Mouse (Mus musculus): ENCODE measurements around the gene Smurf2. TPM values are rescaled to one million over a fixed set of nuclear protein-coding genes. Genes with fewer than 3 reads are reported as not detected.
A peak's percentile ranks its signal among the peaks of the same experiment; 100 is the strongest.

Smurf2 gene
- polyA plus RNA-seq, 1 experiment from 2014 or later: 9.4 TPM

GRCm38 (mm10) chr11:106872650-106873049, 47.9 kb downstream of the Smurf2 start:
- H3K4me1 ChIP-seq (ENCODE audit: control insufficient read depth, insufficient read depth, low read length): no peaks in the 10 kb centered on the region
- no peak for ATAC-seq
- H3K27me3 ChIP-seq (replicated peaks; ENCODE audit: control insufficient read depth, insufficient read depth, low read length): no peaks in the 10 kb centered on the region
- WGBS: 83% methylated on average over 6 of the region's 6 CpGs
- H3K9ac ChIP-seq (ENCODE audit: low read depth, low read length): no peak overlapping the region
- H3K4me2 ChIP-seq (ENCODE audit: low read depth, low read length): no peak overlapping the region
- no peak overlapping the region for H3K4me3 ChIP-seq (ENCODE audit: low read length)
- H3K9me3 ChIP-seq (ENCODE audit: control insufficient read depth, low read length): no peaks in the 10 kb centered on the region
- H3K36me3 ChIP-seq (ENCODE audit: control insufficient read depth, insufficient read depth, low read length): no peaks in the 10 kb centered on the region
- H3K27ac ChIP-seq (ENCODE audit: low read length): no peak overlapping the region

GRCm38 (mm10) chr11:106851438-106851837, 69.1 kb downstream of the Smurf2 start:
- peaks cover 14% of the 10 kb centered on the region; the same call in 1 of the 2 replicates for H3K36me3 ChIP-seq (ENCODE audit: control insufficient read depth, insufficient read depth, low read length)
- no peak overlapping the region for H3K4me2 ChIP-seq (ENCODE audit: low read depth, low read length)
- H3K9me3 ChIP-seq (ENCODE audit: control insufficient read depth, low read length): no peaks in the 10 kb centered on the region
- no peak overlapping the region for H3K4me3 ChIP-seq (ENCODE audit: low read length)
- no peak overlapping the region for H3K9ac ChIP-seq (ENCODE audit: low read depth, low read length)
- WGBS: 54% methylated on average over 2 of the region's 2 CpGs
- H3K27me3 ChIP-seq (replicated peaks; ENCODE audit: control insufficient read depth, insufficient read depth, low read length): no peaks in the 10 kb centered on the region
- no peak overlapping the region for H3K27ac ChIP-seq (ENCODE audit: low read length)
- ATAC-seq: no peak
- no peaks in the 10 kb centered on the region for H3K4me1 ChIP-seq (ENCODE audit: control insufficient read depth, insufficient read depth, low read length)

GRCm38 (mm10) chr11:106842002-106842401, 78.5 kb downstream of the Smurf2 start:
- Histone ChIP-seq H3K4me3 (ENCODE audit: low read length) (no peak overlapping the region), H3K9ac (ENCODE audit: low read depth, low read length) (no peak overlapping the region), H3K4me1 (ENCODE audit: control insufficient read depth, insufficient read depth, low read length) (no peaks in the 10 kb centered on the region), H3K4me2 (ENCODE audit: low read depth, low read length) (no peak overlapping the region), H3K36me3 (ENCODE audit: control insufficient read depth, insufficient read depth, low read length) (peaks cover 3% of the 10 kb centered on the region; the same call in 1 of the 2 replicates), H3K27me3 (replicated peaks; ENCODE audit: control insufficient read depth, insufficient read depth, low read length) (no peaks in the 10 kb centered on the region), H3K27ac (ENCODE audit: low read length) (no peak overlapping the region), H3K9me3 (ENCODE audit: control insufficient read depth, low read length) (no peaks in the 10 kb centered on the region)
- 93% methylated on average over 3 of the region's 3 CpGs for WGBS
- ATAC-seq: no peak

- WGBS: 83% methylated on average over 7 of the region's 7 CpGs
- no peak overlapping the region for H3K4me2 ChIP-seq (ENCODE audit: low read depth, low read length)
- peaks cover 14% of the 10 kb centered on the region; the same call in 1 of the 2 replicates for H3K36me3 ChIP-seq (ENCODE audit: control insufficient read depth, insufficient read depth, low read length)
- no peak overlapping the region for H3K9ac ChIP-seq (ENCODE audit: low read depth, low read length)
- H3K4me3 ChIP-seq (ENCODE audit: low read length): no peak overlapping the region
- H3K27ac ChIP-seq (ENCODE audit: low read length): no peak overlapping the region
- no peaks in the 10 kb centered on the region for H3K9me3 ChIP-seq (ENCODE audit: control insufficient read depth, low read length)
- H3K4me1 ChIP-seq (ENCODE audit: control insufficient read depth, insufficient read depth, low read length): no peaks in the 10 kb centered on the region
- ATAC-seq: peak; percentile 60; the same call in 1 of the 2 replicates
- H3K27me3 ChIP-seq (replicated peaks; ENCODE audit: control insufficient read depth, insufficient read depth, low read length): no peaks in the 10 kb centered on the region
Observed at GRCm38 (mm10) chr11:106828079-106828478, 92.4 kb downstream of the Smurf2 start.

- H3K9ac ChIP-seq (ENCODE audit: low read depth, low read length): no peak overlapping the region
- H3K27ac ChIP-seq (ENCODE audit: low read length): no peak overlapping the region
- no peak overlapping the region for H3K4me3 ChIP-seq (ENCODE audit: low read length)
- H3K27me3 ChIP-seq (replicated peaks; ENCODE audit: control insufficient read depth, insufficient read depth, low read length): no peaks in the 10 kb centered on the region
- H3K9me3 ChIP-seq (ENCODE audit: control insufficient read depth, low read length): no peaks in the 10 kb centered on the region
- WGBS: 88% methylated on average over 10 of the region's 10 CpGs
- no peak for ATAC-seq
- H3K4me2 ChIP-seq (ENCODE audit: low read depth, low read length): no peak overlapping the region
- peaks cover 3% of the 10 kb centered on the region; the same call in 1 of the 2 replicates for H3K4me1 ChIP-seq (ENCODE audit: control insufficient read depth, insufficient read depth, low read length)
- H3K36me3 ChIP-seq (ENCODE audit: control insufficient read depth, insufficient read depth, low read length): peaks cover 11% of the 10 kb centered on the region; the same call in 1 of the 2 replicates
Observed at GRCm38 (mm10) chr11:106824403-106824802, 96.1 kb downstream of the Smurf2 start.

GRCm38 (mm10) chr11:106823741-106824140, 96.8 kb downstream of the Smurf2 start:
- no peak overlapping the region for H3K4me3 ChIP-seq (ENCODE audit: low read length)
- peaks cover 11% of the 10 kb centered on the region for H3K36me3 ChIP-seq (ENCODE audit: control insufficient read depth, insufficient read depth, low read length)
- no peak overlapping the region for H3K9ac ChIP-seq (ENCODE audit: low read depth, low read length)
- H3K4me1 ChIP-seq (ENCODE audit: control insufficient read depth, insufficient read depth, low read length): peaks cover 3% of the 10 kb centered on the region; the same call in 1 of the 2 replicates
- 97% methylated on average over 8 of the region's 8 CpGs for WGBS
- no peak overlapping the region for H3K4me2 ChIP-seq (ENCODE audit: low read depth, low read length)
- ATAC-seq: no peak
- no peaks in the 10 kb centered on the region for H3K27me3 ChIP-seq (replicated peaks; ENCODE audit: control insufficient read depth, insufficient read depth, low read length)
- H3K27ac ChIP-seq (ENCODE audit: low read length): no peak overlapping the region
- no peaks in the 10 kb centered on the region for H3K9me3 ChIP-seq (ENCODE audit: control insufficient read depth, low read length)

- H3K4me2 ChIP-seq (ENCODE audit: low read depth, low read length): no peak overlapping the region
- no peak overlapping the region for H3K27ac ChIP-seq (ENCODE audit: low read length)
- peaks cover 6% of the 10 kb centered on the region; the same call in 1 of the 2 replicates for H3K4me1 ChIP-seq (ENCODE audit: control insufficient read depth, insufficient read depth, low read length)
- ATAC-seq: no peak
- H3K27me3 ChIP-seq (replicated peaks; ENCODE audit: control insufficient read depth, insufficient read depth, low read length): no peaks in the 10 kb centered on the region
- no peaks in the 10 kb centered on the region for H3K9me3 ChIP-seq (ENCODE audit: control insufficient read depth, low read length)
- peaks cover 5% of the 10 kb centered on the region for H3K36me3 ChIP-seq (ENCODE audit: control insufficient read depth, insufficient read depth, low read length)
- no peak overlapping the region for H3K9ac ChIP-seq (ENCODE audit: low read depth, low read length)
- 81% methylated on average over 5 of the region's 5 CpGs for WGBS
- no peak overlapping the region for H3K4me3 ChIP-seq (ENCODE audit: low read length)
Observed at GRCm38 (mm10) chr11:106822911-106823310, 97.6 kb downstream of the Smurf2 start.

- no peak for ATAC-seq
- Histone ChIP-seq H3K4me3 (ENCODE audit: low read length) (no peak overlapping the region), H3K4me1 (ENCODE audit: control insufficient read depth, insufficient read depth, low read length) (peaks cover 6% of the 10 kb centered on the region; the same call in 1 of the 2 replicates), H3K9me3 (ENCODE audit: control insufficient read depth, low read length) (no peaks in the 10 kb centered on the region), H3K36me3 (ENCODE audit: control insufficient read depth, insufficient read depth, low read length) (peaks cover 4% of the 10 kb centered on the region), H3K9ac (ENCODE audit: low read depth, low read length) (no peak overlapping the region), H3K4me2 (ENCODE audit: low read depth, low read length) (no peak overlapping the region), H3K27me3 (replicated peaks; ENCODE audit: control insufficient read depth, insufficient read depth, low read length) (no peaks in the 10 kb centered on the region), H3K27ac (ENCODE audit: low read length) (no peak overlapping the region)
- WGBS: 94% methylated on average over 8 of the region's 8 CpGs
Observed at GRCm38 (mm10) chr11:106822491-106822890, 98.0 kb downstream of the Smurf2 start.

- no peak overlapping the region for H3K4me3 ChIP-seq (ENCODE audit: low read length)
- ATAC-seq: no peak
- peaks cover 6% of the 10 kb centered on the region; the same call in 1 of the 2 replicates for H3K4me1 ChIP-seq (ENCODE audit: control insufficient read depth, insufficient read depth, low read length)
- no peaks in the 10 kb centered on the region for H3K9me3 ChIP-seq (ENCODE audit: control insufficient read depth, low read length)
- 81% methylated on average over 6 of the region's 6 CpGs for WGBS
- no peak overlapping the region for H3K9ac ChIP-seq (ENCODE audit: low read depth, low read length)
- no peaks in the 10 kb centered on the region for H3K27me3 ChIP-seq (replicated peaks; ENCODE audit: control insufficient read depth, insufficient read depth, low read length)
- H3K36me3 ChIP-seq (ENCODE audit: control insufficient read depth, insufficient read depth, low read length): peaks cover 10% of the 10 kb centered on the region
- peak overlapping the region; percentile 44; the same call in 1 of the 2 replicates for H3K27ac ChIP-seq (ENCODE audit: low read length)
- H3K4me2 ChIP-seq (ENCODE audit: low read depth, low read length): no peak overlapping the region
Observed at GRCm38 (mm10) chr11:106821397-106821796, 99.1 kb downstream of the Smurf2 start.

GRCm38 (mm10) chr11:106820972-106821371, 99.5 kb downstream of the Smurf2 start:
- ATAC-seq: no peak

More at GRCm38 (mm10) chr11:106820972-106821371, 99.5 kb downstream of the Smurf2 start:
- Histone ChIP-seq H3K4me1 (ENCODE audit: control insufficient read depth, insufficient read depth, low read length) (peaks cover 6% of the 10 kb centered on the region; the same call in 1 of the 2 replicates), H3K9ac (ENCODE audit: low read depth, low read length) (no peak overlapping the region), H3K36me3 (ENCODE audit: control insufficient read depth, insufficient read depth, low read length) (peaks cover 12% of the 10 kb centered on the region), H3K9me3 (ENCODE audit: control insufficient read depth, low read length) (no peaks in the 10 kb centered on the region), H3K27ac (ENCODE audit: low read length) (no peak overlapping the region), H3K4me3 (ENCODE audit: low read length) (no peak overlapping the region), H3K27me3 (replicated peaks; ENCODE audit: control insufficient read depth, insufficient read depth, low read length) (no peaks in the 10 kb centered on the region), H3K4me2 (ENCODE audit: low read depth, low read length) (no peak overlapping the region)
- WGBS: 53% methylated on average over 4 of the region's 4 CpGs

Data from intestine, embryonic 16.5 days (tissue).